Mouse (Mus musculus) 3134 (cell line): Measurements from ENCODE around the gene Ddx49.
A peak's percentile ranks its signal among the peaks of the same experiment; 100 is the strongest.

ENCODE experiments used
- DNase-seq: peaks from one replicate; pipeline ENCODE4 v3.0.0-alpha.2; 2011; ENCODE audit warnings: low spot score; ENCODE audit not compliant: insufficient read length; ENCODE audit errors: extremely low read depth

Gene Ddx49

DNA sequence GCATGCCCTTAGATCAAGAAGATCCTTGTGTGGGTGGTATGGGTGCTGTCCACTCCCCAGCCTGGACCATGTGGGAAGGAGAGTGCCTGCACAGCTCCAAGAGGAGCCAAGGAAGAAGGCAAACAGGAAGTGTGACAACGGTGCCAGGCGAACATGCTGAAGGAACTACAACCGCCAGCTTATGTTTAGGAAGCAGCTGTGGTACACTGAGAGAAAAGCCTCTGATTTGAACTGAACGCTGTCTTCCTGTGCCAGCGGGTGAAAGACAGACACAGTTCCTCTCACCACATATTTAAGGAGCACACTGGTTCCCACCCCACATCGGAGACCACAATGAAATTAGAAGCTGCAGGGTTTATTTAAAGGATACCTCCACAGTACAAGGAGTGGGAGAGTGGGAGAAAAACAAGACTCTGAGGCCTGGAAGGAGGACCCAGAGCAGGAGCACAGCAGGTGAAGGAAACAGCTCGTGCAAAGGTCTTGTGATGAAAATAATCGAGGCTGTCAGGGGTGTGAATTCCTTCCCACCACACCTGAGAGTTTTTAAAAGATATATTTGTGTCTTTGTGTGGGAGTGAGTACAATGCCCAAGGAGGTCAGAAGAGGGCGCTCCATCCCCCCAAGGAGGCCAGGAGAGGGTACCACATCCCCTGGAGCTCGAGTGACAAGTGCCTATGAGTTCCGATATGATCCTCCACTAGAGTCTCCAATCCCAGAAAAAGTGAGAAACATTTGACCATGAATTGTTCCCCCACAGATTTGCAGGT is 33.3 kb downstream of the Ddx49 start:
- no peak for DNase-seq

- DNase-seq: no peak
Observed at GRCm38 (mm10) chr8:70268311-70268710, 34.0 kb downstream of the Ddx49 start.

- DNase-seq: no peak
Observed at GRCm38 (mm10) chr8:70267674-70268073, 34.6 kb downstream of the Ddx49 start.

GRCm38 (mm10) chr8:70259043-70259442 is 43.2 kb downstream of the Ddx49 start:
- DNase-seq: no peak

DNA sequence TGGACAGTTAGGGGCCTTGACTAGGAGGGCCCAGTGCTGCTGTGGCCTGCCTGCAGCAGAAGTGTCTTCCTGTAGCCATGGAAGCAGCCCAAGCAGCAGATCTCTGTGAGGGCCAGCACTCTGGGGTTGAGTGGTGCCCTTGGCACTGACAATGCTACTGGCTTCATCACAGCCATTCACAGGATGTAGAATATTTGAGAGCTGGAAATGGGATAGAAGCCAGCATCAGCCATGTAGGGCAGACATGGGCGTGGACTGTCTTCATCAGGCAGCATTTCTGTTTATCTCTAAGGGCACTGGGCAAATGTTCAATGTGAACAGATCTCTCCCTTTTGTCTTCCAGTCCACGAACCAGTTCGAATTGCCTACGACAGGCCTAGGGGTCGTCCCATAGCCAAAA is 43.7 kb downstream of the Ddx49 start:
- DNase-seq: no peak

- DNase-seq: peak; percentile 9
Observed at GRCm38 (mm10) chr8:70257456-70257855, 44.8 kb downstream of the Ddx49 start.

- no peak for DNase-seq
Observed at GRCm38 (mm10) chr8:70254628-70255027, 47.7 kb downstream of the Ddx49 start.

DNA sequence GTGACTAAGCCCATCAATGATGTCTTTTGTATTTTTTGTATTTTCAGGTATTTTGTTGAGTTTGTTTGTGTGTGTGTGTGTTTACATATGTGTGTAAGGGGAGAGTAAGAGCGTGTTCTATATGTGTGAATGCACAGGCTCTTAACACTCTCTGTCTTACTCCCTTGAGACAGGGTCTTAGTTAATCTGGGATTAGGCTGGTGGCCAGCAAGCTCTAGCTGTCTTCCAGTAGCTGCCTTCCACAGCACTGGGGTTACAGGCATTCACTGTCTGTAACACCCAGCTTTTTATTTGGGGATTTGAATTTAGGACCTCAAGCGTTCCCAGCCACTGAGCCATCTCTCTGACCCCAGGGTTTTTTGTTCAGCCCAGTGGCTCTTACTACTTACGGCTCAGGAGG is 54.4 kb downstream of the Ddx49 start:
- DNase-seq: no peak

DNA sequence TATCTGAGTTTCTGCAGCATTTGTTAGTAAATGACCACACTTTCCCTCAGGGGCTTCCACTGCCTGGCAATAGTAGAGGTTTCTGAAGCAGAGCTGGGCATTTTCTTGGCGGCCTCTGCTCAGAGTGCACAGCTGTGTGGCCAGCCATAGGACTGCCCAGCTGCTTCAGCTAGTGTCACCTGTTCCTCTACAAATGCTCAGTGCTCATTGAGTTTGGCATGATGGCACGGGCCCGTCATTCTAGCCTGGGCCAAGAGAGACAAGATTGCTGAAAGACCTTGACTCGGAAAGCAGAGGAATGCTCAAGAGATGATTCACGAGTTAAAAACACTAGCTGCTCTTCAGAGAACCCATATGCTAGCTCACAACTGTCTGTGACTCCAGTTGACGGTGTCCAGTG is 55.7 kb downstream of the Ddx49 start:
- no peak for DNase-seq
